Mouse (Mus musculus): ENCODE data around the gene Usp7. TPM values are rescaled to one million over a fixed set of nuclear protein-coding genes. Genes with fewer than 3 reads are reported as not detected.
"Not testable (repeated sequence)": the region's sequence is repeated elsewhere in the genome, so short reads cannot be mapped to it uniquely, and the experiment has no call there.

The Usp7 gene
- polyA plus RNA-seq, 1 experiment from 2014 or later: 22.7 TPM

GRCm38 (mm10) chr16:8733624-8734023 lies 58.5 kb downstream of the Usp7 start:
- WGBS: 85% methylated on average over 4 of the region's 4 CpGs
- H3K9ac ChIP-seq (ENCODE audit: low read depth, low read length): no peak overlapping the region
- H3K4me2 ChIP-seq (ENCODE audit: low read length): no peak overlapping the region
- H3K4me3 ChIP-seq (replicated peaks; ENCODE audit: low read depth, low read length): no peak overlapping the region
- no peak overlapping the region for H3K27ac ChIP-seq
- peaks cover 27% of the 10 kb centered on the region for H3K4me1 ChIP-seq (replicated peaks; ENCODE audit: insufficient read depth, low read length)
- DNase-seq (ENCODE audit: low spot score) (no peak), ATAC-seq (replicated peaks; ENCODE audit: low FRiP score, low read depth) (no peak)
- H3K36me3 ChIP-seq (ENCODE audit: insufficient read depth, low read length): no peaks in the 10 kb centered on the region
- TF ChIP-seq CTCF (IDR thresholded peaks at IDR 0.05; ENCODE audit: low read depth): no peak
- no peaks in the 10 kb centered on the region for H3K27me3 ChIP-seq (ENCODE audit: insufficient read depth, low read length)
- H3K9me3 ChIP-seq (replicated peaks; ENCODE audit: low read length): no peaks in the 10 kb centered on the region

GRCm38 (mm10) chr16:8732450-8732849 lies 59.7 kb downstream of the Usp7 start:
- not testable (repeated sequence) for H3K9ac ChIP-seq (ENCODE audit: low read depth, low read length); ATAC-seq (replicated peaks; ENCODE audit: low FRiP score, low read depth); H3K27me3 ChIP-seq (ENCODE audit: insufficient read depth, low read length); H3K9me3 ChIP-seq (replicated peaks; ENCODE audit: low read length); H3K4me3 ChIP-seq (replicated peaks; ENCODE audit: low read depth, low read length); H3K27ac ChIP-seq; H3K4me2 ChIP-seq (ENCODE audit: low read length); H3K36me3 ChIP-seq (ENCODE audit: insufficient read depth, low read length); DNase-seq (ENCODE audit: low spot score)
- 85% methylated on average over 3 of the region's 4 CpGs for WGBS
- peaks cover 27% of the 10 kb centered on the region for H3K4me1 ChIP-seq (replicated peaks; ENCODE audit: insufficient read depth, low read length)

- Histone ChIP-seq H3K4me2 (ENCODE audit: low read length) (no peak overlapping the region), H3K27ac (no peak overlapping the region), H3K36me3 (ENCODE audit: insufficient read depth, low read length) (no peaks in the 10 kb centered on the region), H3K4me3 (replicated peaks; ENCODE audit: low read depth, low read length) (no peak overlapping the region), H3K9me3 (replicated peaks; ENCODE audit: low read length) (no peaks in the 10 kb centered on the region), H3K9ac (ENCODE audit: low read depth, low read length) (no peak overlapping the region), H3K27me3 (ENCODE audit: insufficient read depth, low read length) (no peaks in the 10 kb centered on the region), H3K4me1 (replicated peaks; ENCODE audit: insufficient read depth, low read length) (peaks cover 25% of the 10 kb centered on the region)
- DNase-seq (ENCODE audit: low spot score): no peak
- no peak for ATAC-seq (replicated peaks; ENCODE audit: low FRiP score, low read depth)
- WGBS: 85% methylated on average over 7 of the region's 7 CpGs
- TF ChIP-seq CTCF (IDR thresholded peaks at IDR 0.05; ENCODE audit: low read depth): no peak
Measured at GRCm38 (mm10) chr16:8731630-8732029, 60.5 kb downstream of the Usp7 start.

- Histone ChIP-seq H3K4me1 (replicated peaks; ENCODE audit: insufficient read depth, low read length) (peaks cover 7% of the 10 kb centered on the region; the same call in 1 of the 2 replicates), H3K27me3 (ENCODE audit: insufficient read depth, low read length) (no peaks in the 10 kb centered on the region), H3K9ac (ENCODE audit: low read depth, low read length) (no peak overlapping the region), H3K4me3 (replicated peaks; ENCODE audit: low read depth, low read length) (no peak overlapping the region), H3K27ac (no peak overlapping the region), H3K9me3 (replicated peaks; ENCODE audit: low read length) (no peaks in the 10 kb centered on the region), H3K4me2 (ENCODE audit: low read length) (no peak overlapping the region), H3K36me3 (ENCODE audit: insufficient read depth, low read length) (no peaks in the 10 kb centered on the region)
- DNase-seq (ENCODE audit: low spot score) (no peak), ATAC-seq (replicated peaks; ENCODE audit: low FRiP score, low read depth) (no peak)
- TF ChIP-seq CTCF (IDR thresholded peaks at IDR 0.05; ENCODE audit: low read depth): no peak
- WGBS: 86% methylated on average over 5 of the region's 5 CpGs
Measured at GRCm38 (mm10) chr16:8728111-8728748, 63.9 kb downstream of the Usp7 start.

- TF ChIP-seq CTCF (IDR thresholded peaks at IDR 0.05; ENCODE audit: low read depth): no peak
- Histone ChIP-seq H3K4me1 (replicated peaks; ENCODE audit: insufficient read depth, low read length) (peaks cover 7% of the 10 kb centered on the region; the same call in 1 of the 2 replicates), H3K27me3 (ENCODE audit: insufficient read depth, low read length) (no peaks in the 10 kb centered on the region), H3K4me2 (ENCODE audit: low read length) (no peak overlapping the region), H3K9ac (ENCODE audit: low read depth, low read length) (no peak overlapping the region), H3K27ac (no peak overlapping the region), H3K4me3 (replicated peaks; ENCODE audit: low read depth, low read length) (no peak overlapping the region), H3K9me3 (replicated peaks; ENCODE audit: low read length) (no peaks in the 10 kb centered on the region), H3K36me3 (ENCODE audit: insufficient read depth, low read length) (no peaks in the 10 kb centered on the region)
- ATAC-seq (replicated peaks; ENCODE audit: low FRiP score, low read depth) (no peak), DNase-seq (ENCODE audit: low spot score) (no peak)
- WGBS: 82% methylated on average over 2 of the region's 2 CpGs
Measured at GRCm38 (mm10) chr16:8725807-8726206, 66.3 kb downstream of the Usp7 start.

GRCm38 (mm10) chr16:8724031-8724430 lies 68.1 kb downstream of the Usp7 start:
- Histone ChIP-seq H3K4me2 (ENCODE audit: low read length) (no peak overlapping the region), H3K4me1 (replicated peaks; ENCODE audit: insufficient read depth, low read length) (no peaks in the 10 kb centered on the region; the same call in 1 of the 2 replicates), H3K9ac (ENCODE audit: low read depth, low read length) (no peak overlapping the region), H3K27me3 (ENCODE audit: insufficient read depth, low read length) (no peaks in the 10 kb centered on the region), H3K27ac (no peak overlapping the region), H3K4me3 (replicated peaks; ENCODE audit: low read depth, low read length) (no peak overlapping the region), H3K9me3 (replicated peaks; ENCODE audit: low read length) (no peaks in the 10 kb centered on the region), H3K36me3 (ENCODE audit: insufficient read depth, low read length) (no peaks in the 10 kb centered on the region)
- WGBS: 81% methylated on average over 3 of the region's 3 CpGs
- no peak for ATAC-seq (replicated peaks; ENCODE audit: low FRiP score, low read depth)
- no peak for DNase-seq (ENCODE audit: low spot score)
- no peak for TF ChIP-seq CTCF (IDR thresholded peaks at IDR 0.05; ENCODE audit: low read depth)

- TF ChIP-seq CTCF (IDR thresholded peaks at IDR 0.05; ENCODE audit: low read depth): no peak
- no peaks in the 10 kb centered on the region for H3K9me3 ChIP-seq (replicated peaks; ENCODE audit: low read length)
- H3K36me3 ChIP-seq (ENCODE audit: insufficient read depth, low read length): peaks cover 3% of the 10 kb centered on the region; the same call in 1 of the 2 replicates
- H3K4me1 ChIP-seq (replicated peaks; ENCODE audit: insufficient read depth, low read length): peaks cover 4% of the 10 kb centered on the region; the same call in 1 of the 2 replicates
- no peaks in the 10 kb centered on the region for H3K27me3 ChIP-seq (ENCODE audit: insufficient read depth, low read length)
- H3K4me2 ChIP-seq (ENCODE audit: low read length): no peak overlapping the region
- no peak overlapping the region for H3K9ac ChIP-seq (ENCODE audit: low read depth, low read length)
- H3K27ac ChIP-seq: no peak overlapping the region
- WGBS: 89% methylated on average over 4 of the region's 4 CpGs
- ATAC-seq (replicated peaks; ENCODE audit: low FRiP score, low read depth): no peak
- no peak overlapping the region for H3K4me3 ChIP-seq (replicated peaks; ENCODE audit: low read depth, low read length)
- DNase-seq (ENCODE audit: low spot score): no peak
Measured at GRCm38 (mm10) chr16:8720447-8720846, 71.7 kb downstream of the Usp7 start.
